Mouse (Mus musculus) gastrocnemius, adult 8-10 months (tissue): Measurements from ENCODE around the gene Klhl11. TPM values are rescaled to one million over a fixed set of nuclear protein-coding genes. Genes with fewer than 3 reads are reported as not detected.
A peak's percentile ranks its signal among the peaks of the same experiment; 100 is the strongest.

Source experiments
- DNase-seq, 2 experiments: peaks; one replicate each; pipeline ENCODE4 v3.0.0; 2022; ENCODE audit warnings: low spot score in 2 of 2
- total RNA-seq, 4 experiments: library from RNA; stranded (reverse); gene quantifications; 2 replicates each; pipeline ENCODE4 v1.2.4; 2022

Gene Klhl11
- total RNA-seq, 4 experiments from 2014 or later: 2.6 to 4.1 (median 3.0) TPM

DNA sequence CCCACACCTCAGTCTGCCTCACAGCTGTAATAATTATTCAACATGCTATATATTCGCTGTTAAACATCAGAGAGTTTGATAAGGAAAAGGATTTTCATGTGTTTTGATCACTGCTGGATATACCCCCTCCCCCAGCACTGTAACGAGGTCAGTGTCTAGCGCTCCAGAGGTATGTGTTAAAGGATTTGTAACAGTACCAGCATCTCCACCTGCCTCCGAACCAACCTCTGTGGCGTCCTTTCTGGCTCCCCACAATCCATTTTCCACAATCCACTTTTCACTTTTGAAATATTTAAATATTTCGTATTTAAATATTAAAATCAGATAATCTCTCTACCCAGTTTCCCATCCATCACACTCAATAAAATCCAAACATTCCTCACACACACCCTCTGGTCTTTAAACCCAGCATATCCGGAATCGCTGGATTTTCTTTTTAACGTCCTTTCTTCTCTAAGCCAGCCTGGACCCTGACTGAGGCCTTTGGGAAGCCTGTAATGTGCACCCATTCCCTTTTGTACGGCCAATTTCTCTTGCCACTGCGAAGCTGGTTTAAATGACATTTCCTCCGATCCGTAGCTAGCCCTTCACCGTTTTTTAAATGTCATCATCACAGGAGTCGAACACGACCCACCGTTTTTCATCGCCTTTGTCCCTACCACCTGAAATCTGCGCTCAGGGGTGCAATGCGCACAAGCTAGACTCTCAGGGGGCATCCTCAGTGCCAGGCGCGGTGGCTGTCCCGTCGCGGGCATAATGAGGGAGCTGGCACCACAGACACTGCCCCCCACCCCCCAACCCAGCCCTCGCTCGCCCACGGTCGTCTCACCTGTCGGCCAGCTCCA, 967 bp downstream of the Klhl11 start:
- DNase-seq: no peak

DNA sequence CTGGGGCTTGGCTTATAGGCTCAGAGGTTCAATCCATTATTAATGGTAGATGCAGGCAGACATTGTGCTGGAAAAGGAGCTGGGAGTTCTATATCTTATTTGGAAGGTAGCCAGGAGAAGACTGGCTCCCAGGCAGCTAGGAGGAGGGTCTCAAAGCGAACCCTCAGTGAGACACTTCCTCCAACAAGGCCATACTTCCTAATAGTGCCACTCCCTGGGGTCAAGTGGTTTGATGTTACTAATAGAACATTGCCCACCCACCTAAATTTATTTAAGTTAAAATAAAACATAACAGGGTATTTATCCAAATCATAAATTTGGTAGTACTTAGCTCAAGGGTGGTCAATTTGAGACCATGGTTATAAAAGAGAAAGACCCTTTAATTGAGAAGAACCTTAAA, 6.7 kb downstream of the Klhl11 start:
- no peak for DNase-seq

DNA sequence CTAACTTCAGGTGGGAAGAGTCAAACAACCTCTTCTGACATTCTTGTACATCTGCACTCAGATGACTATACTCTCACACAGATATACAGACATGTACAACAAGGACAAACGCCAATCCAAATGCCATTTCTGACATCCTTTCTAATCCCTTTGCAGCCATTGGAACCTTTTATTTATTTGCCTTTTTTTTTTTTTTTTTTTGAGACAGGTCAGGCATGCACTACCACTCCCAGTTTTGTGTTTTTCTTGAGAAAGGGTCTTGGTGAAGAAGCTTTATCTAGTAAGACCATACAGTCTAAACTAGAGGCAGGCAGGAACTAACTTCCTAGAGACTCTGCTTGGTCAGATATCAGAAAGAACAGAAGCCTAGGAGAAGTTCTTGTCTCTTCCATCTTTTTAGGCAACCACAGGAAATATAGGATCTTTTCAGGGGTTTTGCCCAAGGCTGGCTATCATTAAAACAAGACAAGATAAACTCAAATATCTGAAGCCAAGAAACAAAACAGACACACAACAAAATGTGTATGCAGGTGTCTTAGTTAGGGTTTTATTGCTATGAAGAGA, 7.2 kb downstream of the Klhl11 start:
- DNase-seq: no peak

DNA sequence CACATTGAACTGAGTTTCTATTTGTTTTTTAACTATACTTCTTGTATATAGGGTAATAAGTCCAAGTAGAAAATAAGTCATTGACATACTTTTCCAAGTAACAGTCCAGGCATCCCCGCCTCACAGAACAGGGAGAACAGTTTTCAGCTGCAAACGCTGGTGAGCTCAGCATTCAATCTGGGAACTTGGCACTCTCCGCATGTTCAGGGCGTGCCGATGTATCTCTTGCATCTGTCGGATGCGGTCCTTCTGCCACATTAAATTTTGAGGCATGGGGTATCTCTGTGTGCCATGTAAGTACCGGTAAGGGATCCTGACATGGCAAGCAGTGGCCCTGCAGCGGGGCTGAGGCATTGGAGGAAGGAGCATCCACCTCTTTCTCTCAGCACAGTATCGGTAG, 9.8 kb downstream of the Klhl11 start:
- DNase-seq: no peak

DNA sequence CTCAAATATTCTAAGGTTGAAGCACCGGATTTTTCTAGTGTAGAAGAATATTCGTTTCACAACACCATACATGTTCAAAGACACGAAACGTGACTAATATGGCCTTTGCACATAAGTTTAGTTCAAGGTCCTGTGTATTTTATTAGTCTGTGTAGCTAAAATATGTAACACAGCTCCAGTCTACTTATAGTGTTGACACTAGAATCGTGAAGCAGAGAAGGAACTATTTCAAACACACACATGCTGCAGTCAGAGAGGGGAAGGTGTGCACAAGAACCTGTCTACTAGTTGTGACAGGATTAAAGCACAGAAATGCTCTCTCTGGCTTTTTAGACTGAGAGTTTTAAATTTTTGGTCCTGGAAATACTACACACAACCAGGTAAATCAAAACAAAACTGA, 14.8 kb downstream of the Klhl11 start:
- no peak for DNase-seq

DNA sequence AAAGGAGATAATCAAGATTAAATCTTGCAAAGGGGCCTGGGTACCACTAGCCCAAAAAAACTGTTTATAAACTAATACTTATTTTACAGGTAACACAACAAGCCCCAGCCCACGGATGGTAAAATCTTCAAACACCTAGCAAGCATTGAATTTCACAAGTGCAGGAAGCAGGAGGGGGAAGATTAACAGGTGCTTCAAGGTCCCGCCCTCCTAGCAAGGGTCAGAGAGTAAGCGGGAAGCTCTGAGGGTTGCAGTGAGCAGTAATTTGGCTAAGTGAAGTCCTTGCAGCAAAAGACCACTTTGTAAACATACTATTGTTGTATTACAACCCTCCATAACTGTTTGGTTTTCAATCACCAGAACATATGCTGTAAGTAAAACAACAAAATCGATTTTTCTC, 15.3 kb downstream of the Klhl11 start:
- DNase-seq: no peak

DNA sequence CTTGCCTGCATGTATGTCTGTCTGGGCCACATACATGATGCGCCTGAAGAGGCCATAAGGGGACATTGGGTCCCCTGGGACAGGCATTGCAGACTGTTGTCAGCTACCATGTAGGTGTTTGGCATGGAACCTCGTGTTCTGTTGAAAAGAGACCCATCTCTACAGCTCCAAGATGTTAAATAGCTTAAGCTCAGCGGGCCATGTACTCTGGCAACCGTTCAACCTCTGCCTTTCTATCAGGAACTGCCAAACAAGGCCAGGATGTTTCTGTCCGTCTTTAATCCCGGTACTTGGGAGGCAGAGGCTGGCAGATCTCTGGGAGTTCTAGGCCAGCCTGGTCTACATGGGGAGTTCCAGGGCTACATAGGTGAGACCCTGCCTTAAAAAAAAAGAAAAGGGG, 29.9 kb downstream of the Klhl11 start:
- no peak for DNase-seq

DNA sequence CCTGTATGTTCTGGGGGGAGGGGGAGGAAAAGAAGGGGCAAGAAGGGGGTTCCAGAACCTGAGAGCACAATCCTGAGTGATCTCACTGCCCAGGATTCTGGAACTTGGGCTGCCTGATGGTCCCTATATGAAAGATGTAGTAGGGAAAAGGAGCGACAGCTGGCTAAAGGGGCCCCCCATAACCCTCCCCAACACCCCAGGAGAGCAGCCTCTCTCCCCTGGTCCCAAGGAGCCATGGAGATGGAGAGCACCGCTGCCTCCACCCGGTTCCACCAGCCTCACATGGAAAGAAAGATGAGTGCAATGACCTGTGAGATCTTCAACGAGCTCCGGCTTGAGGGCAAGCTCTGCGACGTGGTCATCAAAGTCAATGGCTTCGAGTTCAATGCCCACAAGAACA, 30.7 kb downstream of the Klhl11 start, which contains the start of the genes Nt5c3b and Klhl10:
Nt5c3b (minus strand) TSS at position 12 of the 400 bp plus-strand sequence.
Klhl10 (plus strand) TSS at position 121 of the 400 bp plus-strand sequence.
- no peak for DNase-seq

DNA sequence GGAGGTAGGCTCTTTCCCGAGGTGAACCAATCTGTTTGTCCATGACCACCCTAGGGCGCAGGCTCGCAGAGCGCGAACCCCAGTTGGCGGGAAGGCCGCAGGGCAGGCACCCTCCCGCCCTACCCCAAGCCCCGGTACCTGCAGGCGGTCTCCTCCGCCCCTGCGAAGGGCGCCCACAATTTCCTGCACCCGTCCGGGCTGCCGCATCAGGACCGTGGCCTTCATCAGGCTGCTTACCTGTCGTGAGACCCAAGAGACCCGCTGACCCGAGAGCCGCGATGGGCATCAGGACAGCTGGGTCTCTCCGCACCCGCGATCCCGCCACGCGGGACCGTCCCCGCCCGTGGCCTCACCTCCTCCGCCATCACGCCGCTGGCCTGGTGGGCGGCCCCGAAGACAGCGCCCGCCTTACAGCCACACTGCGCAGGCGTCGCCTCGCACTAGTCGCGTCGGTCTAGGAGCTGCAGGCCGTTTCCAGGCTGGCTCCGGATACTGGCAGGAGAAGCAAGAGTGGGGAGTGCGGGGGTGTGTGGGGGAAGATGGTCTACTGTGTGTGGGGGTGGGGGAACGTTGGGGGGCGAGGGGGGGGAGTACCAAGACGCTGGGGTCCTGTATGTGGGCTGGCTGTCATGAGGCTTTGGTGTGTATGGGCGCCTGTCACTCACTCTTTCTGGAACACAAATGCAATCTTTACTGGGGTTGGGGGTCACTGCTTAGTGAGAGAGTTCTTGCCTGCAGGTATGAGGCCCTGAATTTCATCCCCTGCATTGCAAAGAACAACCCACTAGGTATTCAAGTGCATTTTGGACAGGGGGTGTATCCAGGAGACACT, 31.6 kb downstream of the Klhl11 start:
- DNase-seq: peak; percentile 72 to 77

DNA sequence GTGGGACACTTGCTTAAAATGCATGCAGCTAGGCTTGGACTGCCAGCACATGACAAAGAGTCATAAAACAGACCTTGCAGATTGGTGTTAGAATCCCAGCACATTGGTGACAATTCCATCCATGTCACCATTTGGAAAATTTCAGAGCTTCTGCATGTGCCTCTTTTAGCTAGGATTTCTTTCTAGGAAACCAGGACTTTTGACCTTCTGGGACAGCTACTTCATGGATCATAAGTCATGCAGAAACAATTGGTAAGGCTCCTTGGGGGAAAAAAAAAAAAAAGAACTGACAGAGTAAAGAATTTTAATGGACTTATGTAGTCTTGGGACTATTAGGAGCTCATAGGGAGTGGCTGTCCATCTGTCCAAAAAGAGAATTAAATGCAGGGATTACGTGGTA, 34.6 kb downstream of the Klhl11 start:
- DNase-seq: no peak

DNA sequence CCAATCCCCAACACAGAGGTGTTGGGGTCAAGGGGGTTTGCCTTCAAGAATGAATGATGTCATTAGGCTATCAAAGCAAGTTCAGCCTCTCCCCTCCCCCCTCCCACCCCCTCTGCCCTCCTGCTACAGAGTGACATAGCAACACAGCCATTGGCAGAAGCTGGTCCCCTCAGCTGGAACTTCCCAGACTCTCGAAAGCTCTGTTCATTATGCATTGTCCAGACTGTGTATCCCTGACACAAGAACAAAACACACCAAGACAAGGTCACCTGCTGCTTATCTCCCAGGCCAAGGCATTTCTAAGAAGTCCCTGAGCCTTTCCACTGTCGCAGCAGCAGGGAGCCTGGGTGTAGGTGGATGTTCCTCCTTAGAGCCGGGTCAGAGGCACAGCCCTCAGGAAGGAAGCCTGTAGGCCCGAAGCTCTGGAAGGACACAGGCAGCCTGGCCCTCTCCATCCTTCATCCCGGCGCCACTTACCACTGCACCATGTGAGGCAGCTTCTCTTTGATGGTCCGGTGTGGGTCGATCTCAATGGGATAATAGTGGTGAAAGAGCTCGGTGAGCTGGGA, 36.8 kb downstream of the Klhl11 start:
- no peak for DNase-seq

DNA sequence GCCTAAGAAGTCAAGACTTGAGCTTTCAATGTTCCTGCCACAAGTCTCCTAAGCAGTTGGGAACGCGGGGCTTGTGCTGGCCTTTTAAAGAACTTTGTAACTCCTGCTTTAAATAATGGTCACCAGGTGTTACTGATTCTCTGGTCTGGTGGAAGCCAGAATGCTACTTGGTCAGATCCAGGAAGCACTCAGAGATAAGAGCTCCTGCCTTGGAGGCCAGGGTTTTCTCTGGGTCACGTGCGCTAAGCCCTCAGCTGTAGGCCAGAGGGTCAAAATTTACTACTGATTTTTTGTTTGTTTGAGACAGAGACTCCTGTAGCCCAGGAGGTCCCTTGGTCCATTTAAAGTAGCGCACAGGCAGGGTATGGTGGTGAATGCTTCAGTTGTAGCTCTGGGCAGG, 40.5 kb downstream of the Klhl11 start:
- DNase-seq: no peak

DNA sequence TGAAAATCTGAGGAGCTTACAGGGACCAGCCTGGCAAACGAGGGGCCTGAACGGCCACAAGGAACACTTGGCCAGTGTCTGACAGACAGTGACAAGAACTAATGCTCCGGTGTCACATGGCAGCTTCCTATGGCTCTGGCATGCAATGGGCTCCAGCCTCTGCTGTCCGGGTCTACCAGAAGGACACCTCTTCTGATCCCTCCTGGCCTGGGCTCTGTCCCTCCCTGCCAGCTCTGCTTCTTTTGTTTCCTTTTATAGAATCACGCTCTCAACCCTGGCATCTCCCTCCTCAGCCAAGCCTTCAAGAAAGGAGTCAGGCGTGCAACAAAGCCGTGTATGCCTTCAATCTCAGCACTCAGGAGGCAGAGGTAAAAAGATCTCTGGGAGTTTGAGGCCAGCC, 42.5 kb downstream of the Klhl11 start:
- DNase-seq: no peak

DNA sequence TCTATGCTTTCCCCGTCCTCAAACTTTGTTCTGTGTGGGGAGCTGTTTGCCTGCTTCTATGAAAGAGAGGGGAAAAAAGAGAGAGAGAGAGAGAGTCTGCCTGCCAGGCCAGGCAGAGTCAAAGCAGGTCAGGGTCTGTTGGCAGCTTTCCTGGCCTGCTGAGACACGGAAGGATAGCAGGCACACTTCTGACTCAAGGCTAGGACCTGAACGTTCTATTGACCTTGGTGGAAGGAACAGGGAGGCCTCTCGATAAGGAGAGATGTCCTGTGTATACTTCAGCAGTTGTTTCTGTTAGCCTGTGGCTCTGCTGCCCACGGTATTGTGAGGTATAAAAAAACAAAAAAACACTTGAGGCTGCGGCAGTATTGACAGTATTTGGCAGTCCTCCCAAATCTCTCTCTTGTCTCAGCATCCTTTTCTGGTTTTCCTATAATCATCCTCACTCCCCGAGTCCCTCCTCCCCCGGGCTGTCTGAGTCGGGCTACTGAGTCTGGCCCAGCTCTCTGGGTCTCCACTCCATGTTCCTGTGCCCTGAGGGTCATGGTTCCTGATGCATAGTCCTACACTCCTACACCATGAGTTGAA, 43.8 kb downstream of the Klhl11 start:
- DNase-seq: no peak

DNA sequence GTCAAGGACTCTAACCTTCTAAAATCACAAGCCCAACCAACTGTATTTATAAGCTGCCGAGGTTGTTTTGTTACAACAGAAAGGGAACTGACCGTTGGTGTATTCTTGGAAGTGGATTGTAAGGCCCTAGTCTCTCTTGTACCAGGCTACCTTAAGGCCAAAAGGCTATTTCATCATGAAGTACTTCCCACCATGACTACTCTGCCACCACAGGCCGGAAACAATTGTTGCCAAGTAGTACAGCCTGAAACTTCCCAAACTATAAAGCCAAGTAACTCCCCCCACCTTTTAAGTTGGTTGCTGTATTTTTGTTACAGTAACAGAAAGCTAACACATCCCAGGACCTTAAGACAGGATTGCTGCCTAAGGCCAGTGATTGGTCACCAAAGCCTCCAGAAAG, 45.7 kb downstream of the Klhl11 start:
- DNase-seq: no peak

DNA sequence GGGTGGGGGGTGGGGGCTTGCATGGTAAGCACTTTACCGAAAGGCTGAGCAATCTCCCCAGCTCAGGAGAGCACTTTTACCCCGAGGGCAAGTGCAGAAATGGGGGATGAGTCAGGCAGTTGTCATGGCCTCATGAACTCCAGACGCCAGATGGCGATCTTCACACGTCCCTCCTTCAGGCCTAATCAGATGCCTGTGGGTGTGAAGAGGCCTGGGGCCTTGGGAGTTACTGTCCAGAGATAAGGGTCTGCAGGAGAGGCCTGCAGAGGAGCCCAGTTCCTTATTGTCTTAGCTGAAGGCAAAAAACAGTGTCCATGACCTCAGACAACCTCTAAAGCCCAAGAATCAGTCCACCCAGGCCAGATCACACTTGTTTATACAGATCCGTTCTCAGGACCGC, 46.7 kb downstream of the Klhl11 start:
- peak; percentile 53 to 54 for DNase-seq

DNA sequence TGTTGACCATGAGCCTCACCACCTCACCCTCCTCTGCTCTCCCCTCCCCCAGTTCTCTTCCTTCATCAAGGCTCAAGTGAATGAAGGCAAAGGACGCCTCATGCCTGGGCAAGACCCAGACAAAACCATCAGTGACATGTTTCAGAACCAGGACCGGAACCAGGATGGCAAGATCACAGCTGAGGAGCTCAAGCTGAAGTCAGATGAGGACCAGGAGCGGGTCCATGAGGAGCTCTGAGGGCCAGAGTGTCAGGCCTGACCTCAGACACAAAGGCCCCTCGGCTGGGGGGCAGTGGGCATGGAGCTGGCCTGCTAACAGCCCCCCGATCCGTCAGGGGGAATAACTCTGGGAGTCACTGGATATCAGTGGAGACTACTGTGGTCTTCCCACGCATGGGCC, 48.7 kb downstream of the Klhl11 start:
- DNase-seq: no peak

DNA sequence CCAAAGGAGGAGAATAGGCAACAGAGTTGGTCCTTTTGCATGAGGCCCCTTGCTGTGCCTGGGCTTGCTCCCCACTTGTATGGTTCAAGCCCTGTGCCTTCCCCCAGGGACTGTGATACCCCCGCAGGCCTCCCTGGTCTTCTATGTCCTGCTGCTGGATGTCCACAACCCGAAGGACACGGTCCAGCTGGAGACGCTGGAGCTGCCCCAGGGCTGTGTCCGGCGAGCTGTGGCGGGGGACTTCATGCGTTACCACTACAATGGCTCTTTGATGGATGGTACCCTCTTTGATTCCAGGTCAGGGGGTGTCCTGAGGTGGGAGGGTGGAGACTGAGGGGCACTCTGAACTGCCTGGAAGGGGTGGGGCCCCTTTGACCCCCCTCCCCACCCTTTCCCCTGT, 51.0 kb downstream of the Klhl11 start:
- no peak for DNase-seq

DNA sequence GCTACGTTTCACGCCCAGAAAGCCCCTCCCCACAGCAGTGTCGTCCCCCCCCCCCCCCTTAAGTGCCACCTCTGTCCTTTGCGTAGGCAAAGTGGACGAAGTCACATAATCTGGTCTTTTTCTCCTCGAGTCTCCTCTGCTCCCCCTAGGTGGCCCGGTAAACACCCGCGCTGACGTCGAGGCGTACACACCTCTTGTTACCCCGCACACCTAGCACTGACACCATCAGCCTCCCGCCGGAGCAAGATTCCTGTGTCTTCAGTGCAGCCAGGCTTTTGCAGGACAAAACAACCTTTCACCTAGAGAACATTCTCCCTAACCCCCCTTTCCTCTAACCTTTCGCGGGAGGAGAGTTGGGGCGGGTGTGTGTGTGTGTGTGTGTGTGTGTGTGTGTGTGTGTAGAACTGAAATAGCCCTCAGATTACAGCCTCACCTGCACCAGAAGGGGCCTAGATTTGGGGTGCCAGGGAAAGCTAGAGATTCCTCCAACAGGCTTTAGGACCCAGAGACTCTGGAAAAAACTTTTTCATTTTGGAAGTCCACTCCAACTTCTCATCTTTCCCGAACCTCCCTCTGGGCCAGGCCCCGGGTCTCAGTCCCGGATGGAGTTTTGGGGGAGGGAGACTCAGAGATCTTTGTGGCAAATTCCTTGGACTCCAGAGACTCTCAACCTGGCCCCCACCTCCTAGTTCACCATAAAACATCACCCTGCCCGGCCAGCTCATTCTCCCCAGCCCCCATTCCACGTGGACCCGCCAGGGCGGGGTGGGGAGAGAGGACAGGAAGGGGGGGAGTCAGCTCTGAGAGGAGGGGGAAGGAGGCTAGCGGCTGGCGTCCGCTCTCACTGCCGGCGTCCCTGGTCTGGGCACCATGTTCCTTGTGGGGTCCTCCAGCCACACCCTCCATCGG, 57.4 kb downstream of the Klhl11 start, which contains the start of gene Fkbp10:
Fkbp10 (plus strand) TSS at position 784 of the 909 bp plus-strand sequence.
- peak; percentile 32 to 44 for DNase-seq
